Mouse (Mus musculus) G1E (cell line): ENCODE measurements around the gene Qpct.

Experiments used
- CTCF ChIP-seq: IDR thresholded peaks from 2 replicates; pipeline ENCODE4 v1.5.1; 2012; ENCODE audit warnings: low read depth, low read length, inconsistent platforms, mixed read lengths
- GATA1 ChIP-seq: IDR thresholded peaks from 2 replicates; pipeline ENCODE4 v1.6.1; 2012; ENCODE audit warnings: borderline replicate concordance, low read length, inconsistent platforms, mixed read lengths
- POLR2AphosphoS5 ChIP-seq: IDR thresholded peaks from 2 replicates; pipeline ENCODE4 v1.6.1; 2012; ENCODE audit warnings: low read depth, low read length, inconsistent platforms; ENCODE audit not compliant: insufficient replicate concordance
- TAL1 ChIP-seq: conservative IDR thresholded peaks from 2 replicates; pipeline ENCODE4 v1.6.1; 2012; ENCODE audit warnings: low read depth, low read length, inconsistent platforms, mixed read lengths

DNA sequence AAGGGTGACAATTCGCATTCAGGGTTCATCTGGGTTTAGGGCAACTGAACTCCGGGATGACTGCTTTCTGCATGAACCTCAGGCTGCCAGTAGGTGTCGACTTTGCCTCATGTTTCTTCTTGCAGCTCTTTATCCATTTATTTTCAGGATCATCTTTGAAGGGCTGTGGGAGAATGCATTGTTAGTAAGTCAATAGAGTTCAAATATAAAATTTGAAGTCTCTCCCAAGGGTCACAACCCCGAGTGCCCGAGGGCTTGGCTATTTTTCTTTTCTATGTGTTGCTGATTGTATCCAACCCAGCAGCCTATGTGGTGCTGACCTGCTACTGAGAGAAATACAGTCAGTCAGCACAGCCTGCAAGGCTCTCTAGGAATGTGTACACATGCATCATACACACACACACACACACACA lies 59.2 kb downstream of the Qpct start:
- TF ChIP-seq CTCF (no peak), POLR2AphosphoS5 (no peak), TAL1 (no peak), GATA1 (no peak)
